Mouse (Mus musculus) ES-E14 (cell line): ENCODE measurements around the gene Ogfod2. TPM values are rescaled to one million over a fixed set of nuclear protein-coding genes. Genes with fewer than 3 reads are reported as not detected.

ENCODE experiments used
- DNase-seq: peaks from one replicate; pipeline ENCODE4 v3.0.0-alpha.2; 2013; ENCODE audit warnings: low read depth, low spot score
- H3K27ac ChIP-seq: 2 replicates; pipeline ENCODE4 v1.5.1; 2012; ENCODE audit warnings: low read depth, mild to moderate bottlenecking, low read length, moderate library complexity, mixed read lengths; ENCODE audit not compliant: poor library complexity, insufficient read depth, severe bottlenecking
- H3K36me3 ChIP-seq: 2 replicates; pipeline ENCODE4 v1.6.1; 2012; ENCODE audit warnings: mild to moderate bottlenecking, low read length, moderate library complexity, mixed read lengths; ENCODE audit not compliant: control insufficient read depth, poor library complexity, insufficient read depth, severe bottlenecking
- H3K4me1 ChIP-seq, 2 experiments: fragments of 150-350 bp in 1 of 2; sonication (generic) in 1 of 2; 2 replicates each; pipeline ENCODE4 v1.6.1; 2012; ENCODE audit warnings: low read length in 2 of 2, mild to moderate bottlenecking in 1 of 2, mixed read lengths in 1 of 2; ENCODE audit not compliant: control insufficient read depth in 2 of 2, insufficient read depth in 2 of 2, poor library complexity in 1 of 2
- H3K4me3 ChIP-seq, 2 experiments: fragments of 150-350 bp in 1 of 2; sonication (generic) in 1 of 2; 2 replicates each; pipeline ENCODE4 v1.5.1; 2012; ENCODE audit warnings: low read length in 2 of 2, low read depth in 1 of 2, mild to moderate bottlenecking in 1 of 2, mixed read lengths in 1 of 2; ENCODE audit not compliant: insufficient read depth in 1 of 2, poor library complexity in 1 of 2, severe bottlenecking in 1 of 2
- H3K9ac ChIP-seq: 2 replicates; pipeline ENCODE4 v1.6.1; 2012; ENCODE audit warnings: low read depth, mild to moderate bottlenecking, low read length, mixed read lengths; ENCODE audit not compliant: poor library complexity, insufficient read depth, severe bottlenecking
- H3K9me3 ChIP-seq: fragments of 150-350 bp; sonication (generic); 2 replicates; pipeline ENCODE4 v1.6.1; 2012; ENCODE audit warnings: low read depth, mild to moderate bottlenecking, low read length; ENCODE audit not compliant: control insufficient read depth, insufficient read depth
- CHD2 ChIP-seq: IDR thresholded peaks from 2 replicates; pipeline ENCODE4 v1.6.1; 2014; ENCODE audit warnings: mild to moderate bottlenecking, low read depth, low read length, inconsistent platforms
- HCFC1 ChIP-seq: IDR thresholded peaks from 2 replicates; pipeline ENCODE4 v1.6.1; 2012; ENCODE audit warnings: low read length, inconsistent platforms, borderline replicate concordance; ENCODE audit not compliant: insufficient read depth
- MAFK ChIP-seq: IDR thresholded peaks from 2 replicates; pipeline ENCODE4 v1.6.1; 2014; ENCODE audit warnings: mild to moderate bottlenecking, low read depth, low read length, inconsistent platforms; ENCODE audit not compliant: insufficient read depth
- ZC3H11A ChIP-seq: IDR thresholded peaks from 2 replicates; pipeline ENCODE4 v1.6.1; 2012; ENCODE audit warnings: low read depth, mild to moderate bottlenecking, inconsistent platforms, low read length, borderline replicate concordance
- ZNF384 ChIP-seq: IDR thresholded peaks from 2 replicates; pipeline ENCODE4 v1.6.1; 2012; ENCODE audit warnings: low read depth, low read length, inconsistent platforms
- in situ Hi-C, 2 experiments: fragments of 600-800 bp; cut with MboI; formaldehyde crosslinking; loops; one replicate each; pipeline ENCODE4 v1.15.1; 2025; ENCODE audit warnings: low sequenced_read_pairs in 2 of 2, inconsistent platforms in 1 of 2; ENCODE audit not compliant: unreplicated experiment in 2 of 2
- total RNA-seq: library from RNA; depleted of rRNA; stranded (reverse); fragments of 300-350 nt; gene quantifications from 2 replicates; pipeline ENCODE4 v1.2.3, GENCODE M21; 2012

Gene Ogfod2
- total RNA-seq, 1 experiment: 7.8 TPM

DNA sequence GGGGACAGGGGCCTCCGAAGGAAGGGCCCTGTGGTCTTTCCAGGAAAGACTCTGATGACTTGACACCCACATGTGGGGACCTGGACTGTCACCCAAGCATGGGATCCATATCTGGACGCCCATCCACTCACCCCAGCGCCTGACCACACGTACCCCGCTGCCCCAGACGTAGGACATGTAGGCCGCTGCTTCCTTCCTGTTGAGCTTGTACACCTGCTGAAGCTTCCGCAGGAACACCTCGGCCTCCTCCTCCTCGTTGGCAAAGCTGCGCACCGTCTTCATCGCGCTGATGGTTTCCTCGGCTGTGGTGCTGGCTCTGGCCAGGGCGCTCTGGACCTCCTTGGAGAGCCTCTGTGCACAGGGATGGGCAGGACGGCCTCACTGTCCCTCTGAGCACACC, 32.2 kb upstream of the Ogfod2 start:
- in situ Hi-C loops: loop anchor here in 1 of 2 experiments (5.0 kb wide), 1 partner anchor 78 kb away; no protein-coding TSS in a partner anchor
- TF ChIP-seq HCFC1 (no peak), ZNF384 (no peak), CHD2 (no peak), MAFK (no peak), ZC3H11A (no peak)
- no peak for DNase-seq
- Histone ChIP-seq H3K9me3 (no peaks in the 10 kb centered on the region), H3K4me3 (no peak overlapping the region), H3K36me3 (no peaks in the 10 kb centered on the region), H3K4me1 (peaks cover 0 to 14% of the 10 kb centered on the region in 2 experiments; a peak in 2 of 4 replicates), H3K27ac (no peak overlapping the region), H3K9ac (no peak overlapping the region)

DNA sequence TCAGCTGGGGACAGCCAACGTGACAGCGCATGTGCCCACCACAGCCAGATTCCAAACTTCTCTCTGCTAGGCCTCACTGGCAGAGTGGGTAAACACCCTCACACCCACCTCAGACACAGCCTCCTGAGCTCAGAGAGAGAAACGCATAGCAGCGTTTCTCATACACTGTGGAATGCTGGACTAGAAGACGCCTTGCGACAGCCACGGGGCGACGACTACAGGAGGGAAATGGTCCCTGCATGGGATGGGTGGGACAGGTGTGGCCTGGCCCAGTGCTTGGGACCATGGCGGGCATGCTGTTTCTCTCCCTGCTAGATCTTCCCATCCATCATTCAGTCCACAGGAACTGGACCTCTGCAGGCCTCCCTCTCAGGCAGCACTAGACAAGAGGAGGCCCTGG, 29.6 kb upstream of the Ogfod2 start:
- Histone ChIP-seq H3K4me3 (no peak overlapping the region), H3K9ac (no peak overlapping the region), H3K4me1 (no peaks in the 10 kb centered on the region), H3K36me3 (no peaks in the 10 kb centered on the region), H3K9me3 (no peaks in the 10 kb centered on the region), H3K27ac (no peak overlapping the region)
- no peak for TF ChIP-seq HCFC1
- TF ChIP-seq ZC3H11A: no peak
- no peak for TF ChIP-seq MAFK
- TF ChIP-seq ZNF384: no peak
- no peak for TF ChIP-seq CHD2
- in situ Hi-C loops: loop anchor here in 1 of 2 experiments (5.0 kb wide), 1 partner anchor 80 kb away; no protein-coding TSS in a partner anchor
- DNase-seq: no peak

DNA sequence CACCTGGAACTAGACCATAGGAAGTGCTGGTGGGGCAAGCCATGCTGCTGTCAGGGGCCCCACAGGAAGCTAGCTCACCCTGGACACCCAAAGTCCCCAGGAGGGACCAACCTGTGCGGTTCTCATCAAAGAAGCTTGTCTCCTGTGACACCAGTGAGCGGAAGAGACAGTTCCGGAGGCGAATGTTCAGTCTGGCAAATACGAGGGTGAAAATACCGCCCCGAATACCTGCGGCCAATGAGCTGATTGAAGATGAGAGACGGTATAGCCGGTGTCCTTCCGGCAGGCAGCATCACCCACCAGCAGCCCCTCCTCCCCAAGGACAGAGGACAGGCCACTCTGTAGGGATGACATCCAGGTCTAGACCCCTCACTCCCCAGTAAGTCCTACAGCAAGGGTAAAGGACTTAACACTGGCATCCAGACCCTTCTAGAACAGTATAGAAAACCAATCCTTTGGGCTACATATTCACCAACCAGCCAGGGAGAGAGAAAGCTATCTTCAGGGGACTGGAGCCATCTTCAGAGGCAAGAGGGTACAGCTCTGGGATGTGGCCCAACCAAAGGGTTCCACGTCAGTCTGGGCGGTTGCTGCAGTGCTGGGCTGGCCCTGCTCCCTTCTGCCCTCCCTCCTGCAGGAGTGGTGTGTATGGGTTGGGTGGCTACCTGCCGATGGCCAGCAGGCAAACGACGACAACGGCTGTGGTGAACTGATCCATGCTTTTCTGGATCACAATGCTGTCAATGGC, 29.0 kb upstream of the Ogfod2 start:
- no peak overlapping the region for H3K27ac ChIP-seq
- no peak overlapping the region for H3K9ac ChIP-seq
- DNase-seq: no peak
- TF ChIP-seq HCFC1 (no peak), CHD2 (no peak), ZNF384 (no peak), ZC3H11A (no peak)
- H3K4me1 ChIP-seq: no peaks in the 10 kb centered on the region
- no peaks in the 10 kb centered on the region for H3K36me3 ChIP-seq
- no peaks in the 10 kb centered on the region for H3K9me3 ChIP-seq
- in situ Hi-C loops: loop anchor here in 1 of 2 experiments (5.0 kb wide), 1 partner anchor 81 kb away; no protein-coding TSS in a partner anchor
- H3K4me3 ChIP-seq: no peak overlapping the region

DNA sequence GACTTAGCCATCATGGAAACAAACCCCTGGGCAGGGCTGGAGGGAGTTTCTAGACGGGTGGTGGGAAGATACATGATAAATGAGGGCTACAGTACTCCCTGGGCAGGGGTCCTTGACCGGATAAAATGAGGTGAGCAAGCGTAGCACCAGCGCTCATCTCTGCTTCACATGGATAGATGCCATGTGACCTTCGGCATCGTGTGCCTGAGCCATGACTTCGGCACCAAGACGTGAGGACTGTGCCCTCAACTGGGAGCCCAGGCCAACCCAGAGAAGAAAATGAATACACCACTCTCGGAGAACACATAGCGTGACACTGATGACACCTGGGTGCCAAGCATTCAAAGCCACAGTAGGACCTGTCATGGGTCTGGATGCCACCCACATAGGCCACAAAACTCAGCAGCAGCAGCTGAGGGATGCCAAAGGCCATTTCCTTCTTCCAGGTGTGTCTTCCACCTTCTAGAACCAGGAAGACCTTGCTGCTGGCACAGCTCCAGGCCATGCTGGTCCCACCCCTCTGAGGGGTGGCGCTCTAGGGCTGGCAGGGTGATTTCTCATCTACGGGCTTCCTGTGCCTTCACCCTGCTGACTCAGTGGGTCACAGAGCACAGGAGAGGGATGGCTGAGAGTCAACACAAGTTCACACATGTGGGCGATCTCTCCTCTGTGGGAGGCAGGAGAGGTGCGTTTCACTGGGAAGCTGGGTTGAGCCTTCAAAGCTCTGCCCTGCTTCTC, 28.1 kb upstream of the Ogfod2 start:
- Histone ChIP-seq H3K9me3 (no peaks in the 10 kb centered on the region), H3K27ac (no peak overlapping the region), H3K36me3 (no peaks in the 10 kb centered on the region), H3K9ac (no peak overlapping the region), H3K4me1 (no peaks in the 10 kb centered on the region), H3K4me3 (no peak overlapping the region)
- DNase-seq: no peak
- in situ Hi-C loops: loop anchor here in 1 of 2 experiments (5.0 kb wide), 1 partner anchor 82 kb away; no protein-coding TSS in a partner anchor
- TF ChIP-seq CHD2: no peak
- no peak for TF ChIP-seq ZC3H11A
- TF ChIP-seq MAFK: no peak
- no peak for TF ChIP-seq HCFC1
- no peak for TF ChIP-seq ZNF384
